In genomic region chr3:86028658-86029375, GRCm38 (mm10) we compare ENCODE assay signal across 27 mouse cellular contexts. TPM values are rescaled to one million over a fixed set of nuclear protein-coding genes. Genes with fewer than 3 reads are reported as not detected.
DNase-seq lines count a peak whose midpoint lies in the region; ATAC-seq and TF ChIP-seq lines count a peak whose summit lies in the region.
"Had no signal": no experiment of that assay in that cellular context is flagged by ENCODE, and none has a peak within 500 bp of the region (broad histone marks: within the 10 kb centered on the region; RNA-seq: fewer than 3 reads in every experiment).

No protein-coding gene starts in this region.

- H3K4me1 ChIP-seq in liver, embryonic 11.5 days (replicated peaks; ENCODE audit: control insufficient read depth, insufficient read depth, low read length) = 0 out of 2 replicates have a peak, but pooled peaks cover 5% of the 10 kb centered on the region
- H3K4me1 ChIP-seq in lung, postnatal 0 days (ENCODE audit: insufficient read depth, low read depth, low read length) = no peaks in the 10 kb centered on the region
- H3K4me1 ChIP-seq: embryonic facial prominence, embryonic 12.5 days; embryonic facial prominence, embryonic 15.5 days; hindbrain, embryonic 15.5 days had no signal

- no peak overlapping the region for H3K4me2 ChIP-seq in liver, embryonic 11.5 days
- H3K4me2 ChIP-seq in lung, postnatal 0 days (replicated peaks; ENCODE audit: low read depth, low read length) = no peak overlapping the region
- H3K4me2 ChIP-seq: embryonic facial prominence, embryonic 12.5 days; embryonic facial prominence, embryonic 15.5 days; heart, embryonic 11.5 days; hindbrain, embryonic 15.5 days had no signal

- no peak overlapping the region for H3K9ac ChIP-seq in liver, embryonic 11.5 days (ENCODE audit: low read depth, low read length)
- H3K9ac ChIP-seq in lung, postnatal 0 days (replicated peaks; ENCODE audit: low read depth) = no peak overlapping the region
- H3K9ac ChIP-seq: embryonic facial prominence, embryonic 12.5 days; embryonic facial prominence, embryonic 15.5 days; forebrain, postnatal 0 days; hindbrain, embryonic 15.5 days had no signal

- no peaks in the 10 kb centered on the region for H3K9me3 ChIP-seq in liver, embryonic 11.5 days (ENCODE audit: control insufficient read depth, low read length)
- no peaks in the 10 kb centered on the region for H3K9me3 ChIP-seq in lung, postnatal 0 days (ENCODE audit: low read length)
- H3K9me3 ChIP-seq: embryonic facial prominence, embryonic 12.5 days; embryonic facial prominence, embryonic 15.5 days; hindbrain, embryonic 15.5 days had no signal

- no peaks in the 10 kb centered on the region for H3K27me3 ChIP-seq in liver, embryonic 11.5 days (replicated peaks; ENCODE audit: control insufficient read depth, insufficient read depth, low read length)
- H3K27me3 ChIP-seq in lung, postnatal 0 days (replicated peaks; ENCODE audit: insufficient read depth, low read length) = no peaks in the 10 kb centered on the region
- H3K27me3 ChIP-seq: embryonic facial prominence, embryonic 12.5 days; embryonic facial prominence, embryonic 15.5 days; hindbrain, embryonic 15.5 days had no signal

- TF ChIP-seq CTCF in lung, postnatal 0 days (IDR thresholded peaks at IDR 0.05) = no peak

- peak; percentile 72 for ATAC-seq in liver, embryonic 11.5 days (replicated peaks; ENCODE audit: low FRiP score)
- ATAC-seq in megakaryocyte progenitor cell, adult 5-6 weeks (replicated peaks; ENCODE audit: poor library complexity) = peak; percentile 39; the same call in 1 of the 2 replicates
- no peak for ATAC-seq in lung, postnatal 0 days
- ATAC-seq: activated CD4-positive, CD25-positive, alpha-beta regulatory T cell, adult 4 months; forebrain, embryonic 14.5 days; forebrain, postnatal 0 days had no signal

- no peak for DNase-seq in liver, embryonic 11.5 days (ENCODE audit: low spot score)
- DNase-seq in liver = no peak
- peak; percentile 23 for DNase-seq in 416B (ENCODE audit: low read depth)
- DNase-seq in brain, adult 2 months (ENCODE audit: low read depth, low spot score) = peak; percentile 17
- no peak for DNase-seq in frontal cortex, postnatal 36 days (ENCODE audit: low spot score in 2 of 2)
- no peak for DNase-seq in lung, postnatal 0 days (ENCODE audit: low spot score)
- DNase-seq: adrenal gland, adult 8-10 months; adrenal gland, postnatal 25 days; cerebellum, adult 18-20 months; cerebellum, adult 9-10 months; cerebellum, postnatal 14 days; forebrain, postnatal 0 days; gastrocnemius, postnatal 25 days; heart, adult 2 months; heart, postnatal 36 days had no signal

- H3K4me3 ChIP-seq in liver, embryonic 11.5 days (ENCODE audit: low read depth, low read length) = no peak overlapping the region
- H3K4me3 ChIP-seq in lung, postnatal 0 days (ENCODE audit: low read depth, low read length) = no peak overlapping the region
- H3K4me3 ChIP-seq: embryonic facial prominence, embryonic 12.5 days; embryonic facial prominence, embryonic 15.5 days; heart, adult 2 months; hindbrain, embryonic 15.5 days had no signal

- H3K36me3 ChIP-seq in liver, embryonic 11.5 days (ENCODE audit: control insufficient read depth, insufficient read depth, low read length) = no peaks in the 10 kb centered on the region
- H3K36me3 ChIP-seq in lung, postnatal 0 days (ENCODE audit: insufficient read depth, low read length) = no peaks in the 10 kb centered on the region
- H3K36me3 ChIP-seq: embryonic facial prominence, embryonic 12.5 days; embryonic facial prominence, embryonic 15.5 days; hindbrain, embryonic 15.5 days had no signal

- 64% methylated on average over 15 of the region's 15 CpGs for WGBS in liver, embryonic 11.5 days
- WGBS in lung, postnatal 0 days = 70% methylated on average over 15 of the region's 15 CpGs

- H3K27ac ChIP-seq in liver, embryonic 11.5 days (ENCODE audit: low read depth, low read length) = no peak overlapping the region
- H3K27ac ChIP-seq in lung, postnatal 0 days (ENCODE audit: low read length) = no peak overlapping the region
- H3K27ac ChIP-seq: embryonic facial prominence, embryonic 12.5 days; embryonic facial prominence, embryonic 15.5 days; heart, adult 2 months; hindbrain, embryonic 15.5 days had no signal

- no peak for TF ChIP-seq EP300 in lung, postnatal 0 days (IDR thresholded peaks at IDR 0.05)

RNA-seq across cellular contexts. Expression of gene Prss48, which starts 26.5 kb away (rescaled TPM):
- 0.30 TPM in 1 of 2 replicates, not detected in the other for polyA plus RNA-seq in liver, embryonic 11.5 days (2014; fragmentation: Nextera tagmentation; extraction: Ambion mirVana)
- not detected in 2 replicates for total RNA-seq in megakaryocyte progenitor cell, adult 5-6 weeks (2015)
- not detected in 2 replicates for total RNA-seq in megakaryocyte progenitor cell, adult 5-6 weeks (2017)
- polyA plus RNA-seq in lung, postnatal 0 days (2015; fragmentation: Nextera tagmentation; extraction: Ambion mirVana) = not detected in 2 replicates
- total RNA-seq: adrenal gland, adult 8-10 months; adrenal gland, postnatal 25 days; forebrain, postnatal 0 days; gastrocnemius, adult 8-10 months; gastrocnemius, postnatal 25 days; heart, adult 2 months; heart, postnatal 36 days had no signal
- polyA plus RNA-seq: activated CD4-positive, CD25-positive, alpha-beta regulatory T cell, adult 4 months; embryonic facial prominence, embryonic 12.5 days; embryonic facial prominence, embryonic 15.5 days; forebrain, embryonic 11.5 days; forebrain, embryonic 14.5 days; forebrain, postnatal 0 days; frontal cortex, adult 2 months; heart, adult 2 months; heart, embryonic 11.5 days; heart, embryonic 14.5 days; heart, postnatal 0 days; hindbrain, embryonic 15.5 days had no signal

RNA-seq across cellular contexts. Expression of gene Sh3d19, which starts 57.9 kb away (rescaled TPM):
- polyA plus RNA-seq in liver, embryonic 11.5 days (2014; fragmentation: Nextera tagmentation; extraction: Ambion mirVana) = 17.9 and 20.7 TPM in 2 replicates
- total RNA-seq in megakaryocyte progenitor cell, adult 5-6 weeks (2015) = 3.3 and 3.6 TPM in 2 replicates
- total RNA-seq in megakaryocyte progenitor cell, adult 5-6 weeks (2017) = 6.8 and 10.0 TPM in 2 replicates
- 28.3 and 33.0 TPM in 2 replicates for polyA plus RNA-seq in lung, postnatal 0 days (2015; fragmentation: Nextera tagmentation; extraction: Ambion mirVana)

Comparison
In these comparisons a context has a peak if more than half of its experiments do, and no peak if none do; other contexts are left out.
1. DNase-seq: peak in 416B (single experiment) and brain, adult 2 months (single experiment); none in liver, embryonic 11.5 days (single experiment), liver (single experiment), frontal cortex, postnatal 36 days (0 of 2) and lung, postnatal 0 days (single experiment).